Mouse (Mus musculus) cerebellum, postnatal 36 days (tissue): ENCODE data around the gene Hepacam.

ENCODE experiments used
- DNase-seq, 2 experiments: peaks; one replicate each; pipeline ENCODE4 v3.0.0; 2021 to 2022; ENCODE audit warnings: mixed read lengths in 2 of 2

The Hepacam gene

GRCm38 (mm10) chr9:37434932-37435331 is 67.8 kb downstream of the Hepacam start:
- no peak for DNase-seq

GRCm38 (mm10) chr9:37435616-37436015 is 68.5 kb downstream of the Hepacam start:
- DNase-seq: no peak
